Mouse (Mus musculus) lung, postnatal 0 days (tissue): ENCODE results near the gene Tuba1b. TPM values are rescaled to one million over a fixed set of nuclear protein-coding genes. Genes with fewer than 3 reads are reported as not detected.

Experiments used
- ATAC-seq: fragments of 200-750 bp; cut with Nextera tagmentation; 2 replicates; pipeline ENCODE4 v1.8.0; 2017; ENCODE audit warnings: moderate library complexity
- DNase-seq: peaks from one replicate; pipeline ENCODE4 v3.0.0-alpha.2; 2016; ENCODE audit warnings: low spot score
- H3K27ac ChIP-seq: fragments of 300-500 bp; sonication (generic); 2 replicates; pipeline ENCODE4 v1.5.1; 2014; ENCODE audit warnings: antibody characterized with exemption, mild to moderate bottlenecking, low read length, mixed read lengths
- H3K27me3 ChIP-seq: fragments of 300-500 bp; sonication (generic); replicated peaks from 2 replicates; pipeline ENCODE4 v1.6.1; 2014; ENCODE audit warnings: low read length, mixed read lengths; ENCODE audit not compliant: insufficient read depth
- H3K36me3 ChIP-seq: fragments of 300-500 bp; sonication (generic); 2 replicates; pipeline ENCODE4 v1.6.1; 2014; ENCODE audit warnings: low read length, mixed read lengths; ENCODE audit not compliant: insufficient read depth
- H3K4me1 ChIP-seq: fragments of 300-500 bp; sonication (generic); 2 replicates; pipeline ENCODE4 v1.6.1; 2014; ENCODE audit warnings: antibody characterized with exemption, low read depth, low read length, mixed read lengths; ENCODE audit not compliant: insufficient read depth
- H3K4me2 ChIP-seq: fragments of 300-500 bp; sonication (generic); replicated peaks from 2 replicates; pipeline ENCODE4 v1.6.1; 2014; ENCODE audit warnings: low read depth, mild to moderate bottlenecking, low read length, moderate library complexity, mixed read lengths
- H3K4me3 ChIP-seq: fragments of 300-500 bp; sonication (generic); 2 replicates; pipeline ENCODE4 v1.5.1; 2014; ENCODE audit warnings: low read depth, low read length
- H3K9ac ChIP-seq: fragments of 300-500 bp; sonication (generic); replicated peaks from 2 replicates; pipeline ENCODE4 v1.6.1; 2014; ENCODE audit warnings: low read depth, mild to moderate bottlenecking
- H3K9me3 ChIP-seq: fragments of 300-500 bp; sonication (generic); 2 replicates; pipeline ENCODE4 v1.6.1; 2016; ENCODE audit warnings: low read length, mixed read lengths
- CTCF ChIP-seq: IDR thresholded peaks from 2 replicates; pipeline ENCODE4 v1.5.1; 2016; ENCODE audit warnings: antibody characterized with exemption, mild to moderate bottlenecking
- EP300 ChIP-seq: IDR thresholded peaks from 2 replicates; pipeline ENCODE4 v1.6.1; 2016; ENCODE audit warnings: antibody characterized with exemption, mild to moderate bottlenecking, control low read depth
- WGBS: fragments of 180-500 bp; shearing (Covaris S2); extraction: QIAGEN DNeasy Blood & Tissue Kit; methylation state at CpG from one replicate; pipeline ENCODE4 v1.1.7; 2014; 5-methylcytosine and 5-hydroxymethylcytosine counted together
- polyA plus RNA-seq: library from polyadenylated mRNA; unstranded; fragments of >200 nt; fragmentation: Nextera tagmentation; extraction: Ambion mirVana; gene quantifications from 2 replicates; pipeline ENCODE4 v1.2.1, GENCODE M21; 2015

The Tuba1b gene
- polyA plus RNA-seq, 1 experiment from 2014 or later, result 415 TPM

- Histone ChIP-seq H3K27ac (peak overlapping the region; percentile 44; the same call in 1 of the 2 replicates), H3K4me3 (no peak overlapping the region), H3K4me1 (no peaks in the 10 kb centered on the region), H3K36me3 (no peaks in the 10 kb centered on the region), H3K9me3 (no peaks in the 10 kb centered on the region), H3K27me3 (no peaks in the 10 kb centered on the region), H3K9ac (no peak overlapping the region), H3K4me2 (no peak overlapping the region)
- no peak for ATAC-seq
- peak; percentile 42 for DNase-seq
- WGBS, result 21% methylated on average over 16 of the region's 16 CpGs
- no peak for TF ChIP-seq EP300
- no peak for TF ChIP-seq CTCF
Measured at GRCm38 (mm10) chr15:98969372-98970101, 35.2 kb upstream of the Tuba1b start.

GRCm38 (mm10) chr15:98968701-98969371 is 34.5 kb upstream of the Tuba1b start:
- no peaks in the 10 kb centered on the region for H3K9me3 ChIP-seq
- ATAC-seq (peak; percentile 50), DNase-seq (peak; percentile 57)
- H3K4me3 ChIP-seq, result no peak overlapping the region
- H3K27ac ChIP-seq, result no peak overlapping the region
- H3K27me3 ChIP-seq, result no peaks in the 10 kb centered on the region
- no peaks in the 10 kb centered on the region for H3K36me3 ChIP-seq
- WGBS, result 20% methylated on average over 12 of the region's 12 CpGs
- H3K9ac ChIP-seq, result no peak overlapping the region
- TF ChIP-seq EP300, result no peak
- TF ChIP-seq CTCF, result no peak
- H3K4me1 ChIP-seq, result no peaks in the 10 kb centered on the region
- no peak overlapping the region for H3K4me2 ChIP-seq

- no peak for TF ChIP-seq EP300
- TF ChIP-seq CTCF, result no peak
- H3K9ac ChIP-seq, result no peak overlapping the region
- no peaks in the 10 kb centered on the region for H3K4me1 ChIP-seq
- WGBS, result 64% methylated on average over 3 of the region's 3 CpGs
- no peak overlapping the region for H3K4me3 ChIP-seq
- H3K27me3 ChIP-seq, result no peaks in the 10 kb centered on the region
- DNase-seq (no peak), ATAC-seq (no peak)
- H3K9me3 ChIP-seq, result no peaks in the 10 kb centered on the region
- H3K4me2 ChIP-seq, result no peak overlapping the region
- no peak overlapping the region for H3K27ac ChIP-seq
- no peaks in the 10 kb centered on the region for H3K36me3 ChIP-seq
Measured at GRCm38 (mm10) chr15:98959531-98959930, 25.2 kb upstream of the Tuba1b start.

- H3K4me1 ChIP-seq, result no peaks in the 10 kb centered on the region
- H3K4me3 ChIP-seq, result no peak overlapping the region
- DNase-seq (no peak), ATAC-seq (no peak)
- no peaks in the 10 kb centered on the region for H3K9me3 ChIP-seq
- WGBS, result 88% methylated on average over 4 of the region's 4 CpGs
- H3K36me3 ChIP-seq, result no peaks in the 10 kb centered on the region
- H3K27me3 ChIP-seq, result no peaks in the 10 kb centered on the region
- H3K9ac ChIP-seq, result no peak overlapping the region
- TF ChIP-seq EP300 (no peak), CTCF (no peak)
- no peak overlapping the region for H3K27ac ChIP-seq
- no peak overlapping the region for H3K4me2 ChIP-seq
Measured at GRCm38 (mm10) chr15:98958901-98959420, 24.6 kb upstream of the Tuba1b start.

- DNase-seq (peak; percentile 46), ATAC-seq (no peak)
- no peaks in the 10 kb centered on the region for H3K4me1 ChIP-seq
- TF ChIP-seq CTCF (no peak), EP300 (no peak)
- no peak overlapping the region for H3K9ac ChIP-seq
- H3K4me3 ChIP-seq, result no peak overlapping the region
- no peak overlapping the region for H3K27ac ChIP-seq
- no peaks in the 10 kb centered on the region for H3K36me3 ChIP-seq
- no peaks in the 10 kb centered on the region for H3K27me3 ChIP-seq
- no peaks in the 10 kb centered on the region for H3K9me3 ChIP-seq
- 40% methylated on average over 5 of the region's 5 CpGs for WGBS
- no peak overlapping the region for H3K4me2 ChIP-seq
Measured at GRCm38 (mm10) chr15:98957475-98957874, 23.1 kb upstream of the Tuba1b start.

- ATAC-seq, result no peak
- TF ChIP-seq EP300 (no peak), CTCF (no peak)
- H3K4me2 ChIP-seq, result no peak overlapping the region
- no peak for DNase-seq
- no peaks in the 10 kb centered on the region for H3K9me3 ChIP-seq
- H3K27me3 ChIP-seq, result no peaks in the 10 kb centered on the region
- H3K36me3 ChIP-seq, result no peaks in the 10 kb centered on the region
- H3K27ac ChIP-seq, result no peak overlapping the region
- H3K4me1 ChIP-seq, result no peaks in the 10 kb centered on the region
- WGBS, result 93% methylated on average over 4 of the region's 4 CpGs
- H3K4me3 ChIP-seq, result no peak overlapping the region
- no peak overlapping the region for H3K9ac ChIP-seq
Measured at GRCm38 (mm10) chr15:98956000-98956399, 21.6 kb upstream of the Tuba1b start.
